Mouse (Mus musculus): Measurements from ENCODE around the gene Lrp2. TPM values are rescaled to one million over a fixed set of nuclear protein-coding genes. Genes with fewer than 3 reads are reported as not detected.

Gene Lrp2
- polyA plus RNA-seq, 1 experiment = 0.12 TPM

DNA sequence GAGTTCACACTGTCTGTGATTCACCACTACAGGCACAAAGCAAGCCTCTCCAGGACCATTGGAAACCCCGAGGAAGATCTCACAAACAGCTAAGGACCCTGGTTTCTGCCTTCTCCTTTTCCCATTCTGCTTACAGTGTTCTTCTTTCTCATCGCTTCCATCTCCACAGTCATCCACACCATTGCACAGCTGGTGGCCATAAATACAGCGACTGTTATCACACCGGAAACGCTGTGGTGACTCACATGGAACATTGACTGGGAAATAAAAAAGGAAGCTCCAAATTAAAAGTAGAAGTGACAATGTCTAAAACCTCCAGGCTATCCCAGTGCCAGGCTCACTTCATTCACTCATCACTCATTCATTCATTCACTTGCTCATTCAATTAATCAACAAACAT is 134.7 kb downstream of the Lrp2 start:
- Histone ChIP-seq H3K27ac (ENCODE audit: insufficient read depth, low read length) (no peak overlapping the region), H3K4me1 (ENCODE audit: control insufficient read depth, insufficient read depth, insufficient read length) (no peaks in the 10 kb centered on the region), H3K27me3 (ENCODE audit: control insufficient read depth, insufficient read depth, low read length) (no peaks in the 10 kb centered on the region), H3K36me3 (ENCODE audit: control insufficient read depth, insufficient read depth, low read length) (no peaks in the 10 kb centered on the region), H3K4me3 (ENCODE audit: extremely low read depth, insufficient read depth, insufficient read length) (no peak overlapping the region)
- TF ChIP-seq POLR2A (IDR thresholded peaks at IDR 0.05; ENCODE audit: low read depth, low read length) = no peak
- TF ChIP-seq CTCF (IDR thresholded peaks at IDR 0.05; ENCODE audit: extremely low read depth, insufficient read depth, insufficient read length, insufficient replicate concordance) = no peak
- no peak for DNase-seq (ENCODE audit: low read depth in 1 of 2, low spot score in 2 of 2)
- WGBS = 79% methylated on average over 5 of the region's 5 CpGs

DNA sequence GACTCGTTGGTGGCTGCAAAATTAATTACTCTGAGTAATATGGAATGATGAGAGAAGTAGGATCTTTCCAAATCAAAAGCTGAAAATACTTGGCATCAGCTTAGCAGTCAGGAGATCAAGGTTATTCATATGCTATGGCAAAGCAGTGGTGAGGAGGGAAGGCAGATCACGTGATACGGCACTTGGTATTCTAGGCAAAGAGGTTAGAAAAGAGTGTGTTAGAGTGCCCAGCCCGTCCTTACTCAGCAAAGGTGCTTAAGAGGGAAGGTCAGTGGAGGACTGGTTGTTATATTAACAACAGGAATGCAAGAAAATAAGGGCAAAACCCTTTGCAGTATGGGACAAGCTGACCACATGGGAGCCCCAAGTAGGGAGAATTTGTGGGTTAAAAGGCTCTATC is 137.3 kb downstream of the Lrp2 start:
- no peaks in the 10 kb centered on the region for H3K36me3 ChIP-seq (ENCODE audit: control insufficient read depth, insufficient read depth, low read length)
- no peaks in the 10 kb centered on the region for H3K27me3 ChIP-seq (ENCODE audit: control insufficient read depth, insufficient read depth, low read length)
- DNase-seq (ENCODE audit: low read depth in 1 of 2, low spot score in 2 of 2) = no peak
- WGBS = 80% methylated on average over 4 of the region's 4 CpGs
- H3K4me3 ChIP-seq (ENCODE audit: extremely low read depth, insufficient read depth, insufficient read length) = no peak overlapping the region
- TF ChIP-seq CTCF (IDR thresholded peaks at IDR 0.05; ENCODE audit: extremely low read depth, insufficient read depth, insufficient read length, insufficient replicate concordance) (no peak), POLR2A (IDR thresholded peaks at IDR 0.05; ENCODE audit: low read depth, low read length) (no peak)
- no peak overlapping the region for H3K27ac ChIP-seq (ENCODE audit: insufficient read depth, low read length)
- no peaks in the 10 kb centered on the region for H3K4me1 ChIP-seq (ENCODE audit: control insufficient read depth, insufficient read depth, insufficient read length)

DNA sequence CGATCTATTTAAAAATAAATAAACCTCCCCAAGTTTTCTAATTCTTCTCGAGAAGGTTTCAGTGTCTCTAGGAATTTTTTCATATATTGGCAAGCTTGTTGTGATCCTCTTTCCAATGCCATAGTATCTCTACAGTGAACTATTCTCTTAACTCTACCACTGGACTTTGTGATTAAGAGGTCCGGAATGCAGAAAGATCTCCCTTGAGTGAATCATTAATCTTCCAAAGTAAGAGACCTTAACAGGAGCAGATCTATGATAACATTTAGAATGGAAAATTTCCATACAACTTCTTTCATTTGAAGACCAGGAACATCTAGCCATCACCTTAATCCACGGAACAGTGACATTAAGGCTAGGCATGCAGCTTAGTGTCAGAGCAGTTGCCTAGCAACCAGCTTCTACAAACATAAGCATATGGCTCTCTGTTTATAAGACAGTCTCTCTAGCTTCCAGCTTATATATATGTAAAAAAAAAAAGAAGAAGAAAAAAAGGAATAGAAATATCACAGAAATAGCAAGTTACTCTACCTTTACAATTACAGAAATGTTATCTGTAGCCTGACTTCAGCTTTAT is 139.9 kb downstream of the Lrp2 start:
- Histone ChIP-seq H3K27ac (ENCODE audit: insufficient read depth, low read length) (no peak overlapping the region), H3K4me1 (ENCODE audit: control insufficient read depth, insufficient read depth, insufficient read length) (no peaks in the 10 kb centered on the region), H3K36me3 (ENCODE audit: control insufficient read depth, insufficient read depth, low read length) (no peaks in the 10 kb centered on the region), H3K4me3 (ENCODE audit: extremely low read depth, insufficient read depth, insufficient read length) (no peak overlapping the region), H3K27me3 (ENCODE audit: control insufficient read depth, insufficient read depth, low read length) (no peaks in the 10 kb centered on the region)
- DNase-seq (ENCODE audit: low read depth in 1 of 2, low spot score in 2 of 2) = no peak
- 85% methylated on average over 4 of the region's 4 CpGs for WGBS
- TF ChIP-seq CTCF (IDR thresholded peaks at IDR 0.05; ENCODE audit: extremely low read depth, insufficient read depth, insufficient read length, insufficient replicate concordance) = no peak

DNA sequence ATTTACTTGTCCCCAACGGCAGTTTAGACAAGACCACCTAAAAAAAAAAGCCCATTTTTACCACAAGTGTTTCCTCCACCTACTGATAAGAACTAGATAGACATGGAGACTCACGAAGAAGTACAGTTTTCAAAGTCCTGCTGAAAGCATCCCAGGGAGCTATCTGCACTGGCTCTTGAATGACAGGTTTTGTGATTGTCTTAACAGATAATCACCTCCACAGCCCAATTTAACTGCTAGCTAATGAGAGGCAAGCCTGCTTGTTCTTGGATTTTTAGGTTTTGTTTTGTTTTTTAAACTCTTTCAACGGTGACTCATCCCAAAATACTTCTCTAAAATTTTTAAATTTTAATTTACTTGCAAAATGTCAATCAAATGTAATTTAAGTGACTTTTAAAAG is 144.2 kb downstream of the Lrp2 start:
- no peak for TF ChIP-seq CTCF (IDR thresholded peaks at IDR 0.05; ENCODE audit: extremely low read depth, insufficient read depth, insufficient read length, insufficient replicate concordance)
- TF ChIP-seq POLR2A (IDR thresholded peaks at IDR 0.05; ENCODE audit: low read depth, low read length) = no peak
- 42% methylated on average over 3 of the region's 3 CpGs for WGBS
- Histone ChIP-seq H3K36me3 (ENCODE audit: control insufficient read depth, insufficient read depth, low read length) (no peaks in the 10 kb centered on the region), H3K4me3 (ENCODE audit: extremely low read depth, insufficient read depth, insufficient read length) (no peak overlapping the region), H3K4me1 (ENCODE audit: control insufficient read depth, insufficient read depth, insufficient read length) (no peaks in the 10 kb centered on the region), H3K27ac (ENCODE audit: insufficient read depth, low read length) (no peak overlapping the region), H3K27me3 (ENCODE audit: control insufficient read depth, insufficient read depth, low read length) (no peaks in the 10 kb centered on the region)
- no peak for DNase-seq (ENCODE audit: low read depth in 1 of 2, low spot score in 2 of 2)

DNA sequence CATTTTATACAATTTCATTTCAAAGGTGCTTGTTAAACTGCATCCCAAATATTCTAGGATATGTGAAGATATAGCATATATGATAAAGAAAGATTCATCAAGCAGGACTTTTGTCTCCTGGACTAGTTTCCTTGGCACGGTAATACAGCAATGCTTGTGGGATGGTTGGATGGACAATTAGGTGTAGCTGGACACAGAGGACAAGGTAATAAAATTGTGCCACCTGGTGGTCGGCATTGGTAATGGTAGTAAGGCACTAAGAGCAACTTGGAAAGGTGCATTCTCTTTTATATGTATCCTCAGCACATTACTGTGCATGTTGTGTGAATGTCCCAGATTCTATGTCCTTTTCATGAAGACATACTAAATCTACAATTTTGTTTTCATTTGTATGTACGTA is 157.7 kb downstream of the Lrp2 start:
- Histone ChIP-seq H3K4me3 (ENCODE audit: extremely low read depth, insufficient read depth, insufficient read length) (no peak overlapping the region), H3K4me1 (ENCODE audit: control insufficient read depth, insufficient read depth, insufficient read length) (no peaks in the 10 kb centered on the region), H3K27ac (ENCODE audit: insufficient read depth, low read length) (no peak overlapping the region), H3K36me3 (ENCODE audit: control insufficient read depth, insufficient read depth, low read length) (no peaks in the 10 kb centered on the region), H3K27me3 (ENCODE audit: control insufficient read depth, insufficient read depth, low read length) (no peaks in the 10 kb centered on the region)
- peak in 1 of 2 experiments; percentile 36 for DNase-seq (ENCODE audit: low read depth in 1 of 2, low spot score in 2 of 2)
- WGBS = 33% methylated on average over 3 of the region's 3 CpGs
- TF ChIP-seq CTCF (IDR thresholded peaks at IDR 0.05; ENCODE audit: extremely low read depth, insufficient read depth, insufficient read length, insufficient replicate concordance) (no peak), POLR2A (IDR thresholded peaks at IDR 0.05; ENCODE audit: low read depth, low read length) (no peak)

DNA sequence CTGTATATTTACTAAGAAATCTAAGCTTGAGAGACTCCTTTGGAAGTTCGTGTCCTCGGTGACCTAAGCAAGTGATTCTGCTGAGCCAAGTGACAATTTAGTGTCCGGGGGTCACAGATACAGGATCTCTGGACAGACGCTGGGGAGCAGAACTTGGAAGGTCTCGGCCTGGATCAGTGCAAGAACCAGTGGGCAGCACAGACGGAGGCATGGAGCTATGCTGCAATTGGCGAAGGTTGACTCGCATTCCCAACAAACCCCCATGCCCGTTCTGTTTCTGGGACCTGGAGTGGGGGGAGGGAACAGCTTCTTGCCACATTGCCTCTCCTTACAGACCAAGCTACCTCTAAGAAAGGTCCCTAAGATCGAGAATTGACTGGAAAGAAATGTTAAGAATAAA is 158.7 kb downstream of the Lrp2 start:
- DNase-seq (ENCODE audit: low read depth in 1 of 2, low spot score in 2 of 2) = no peak
- WGBS = 89% methylated on average over 10 of the region's 10 CpGs
- Histone ChIP-seq H3K4me3 (ENCODE audit: extremely low read depth, insufficient read depth, insufficient read length) (no peak overlapping the region), H3K27me3 (ENCODE audit: control insufficient read depth, insufficient read depth, low read length) (no peaks in the 10 kb centered on the region), H3K27ac (ENCODE audit: insufficient read depth, low read length) (no peak overlapping the region), H3K36me3 (ENCODE audit: control insufficient read depth, insufficient read depth, low read length) (no peaks in the 10 kb centered on the region), H3K4me1 (ENCODE audit: control insufficient read depth, insufficient read depth, insufficient read length) (no peaks in the 10 kb centered on the region)
- no peak for TF ChIP-seq CTCF (IDR thresholded peaks at IDR 0.05; ENCODE audit: extremely low read depth, insufficient read depth, insufficient read length, insufficient replicate concordance)
- TF ChIP-seq POLR2A (IDR thresholded peaks at IDR 0.05; ENCODE audit: low read depth, low read length) = no peak

DNA sequence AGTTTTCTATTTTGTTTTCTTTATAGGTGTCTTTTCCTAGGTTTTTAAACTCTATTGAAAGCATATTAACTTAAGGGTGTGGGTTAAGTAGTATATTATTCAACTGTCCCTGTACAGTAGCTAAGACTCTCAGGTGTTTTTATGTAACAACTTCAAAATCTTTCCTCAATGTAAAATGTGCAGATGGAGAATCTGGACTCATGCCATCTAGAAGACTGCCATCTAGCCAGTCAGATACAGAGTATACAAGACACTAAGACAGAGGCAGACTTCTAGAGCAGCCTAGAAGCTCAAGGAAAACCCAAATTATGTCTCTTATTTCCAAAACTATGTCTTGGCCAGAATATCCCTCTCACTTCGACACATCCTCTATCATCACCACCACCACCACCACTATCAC is 159.8 kb downstream of the Lrp2 start:
- H3K27ac ChIP-seq (ENCODE audit: insufficient read depth, low read length) = no peak overlapping the region
- no peak for TF ChIP-seq CTCF (IDR thresholded peaks at IDR 0.05; ENCODE audit: extremely low read depth, insufficient read depth, insufficient read length, insufficient replicate concordance)
- no peak for TF ChIP-seq POLR2A (IDR thresholded peaks at IDR 0.05; ENCODE audit: low read depth, low read length)
- DNase-seq (ENCODE audit: low read depth in 1 of 2, low spot score in 2 of 2) = no peak
- no peaks in the 10 kb centered on the region for H3K36me3 ChIP-seq (ENCODE audit: control insufficient read depth, insufficient read depth, low read length)
- H3K27me3 ChIP-seq (ENCODE audit: control insufficient read depth, insufficient read depth, low read length) = no peaks in the 10 kb centered on the region
- H3K4me3 ChIP-seq (ENCODE audit: extremely low read depth, insufficient read depth, insufficient read length) = no peak overlapping the region
- 94% methylated on average over 1 of the region's 1 CpGs for WGBS
- no peaks in the 10 kb centered on the region for H3K4me1 ChIP-seq (ENCODE audit: control insufficient read depth, insufficient read depth, insufficient read length)
